Mouse (Mus musculus) lung, postnatal 4 days (tissue): Measurements from ENCODE around the gene Jazf1.
A peak's percentile ranks its signal among the peaks of the same experiment; 100 is the strongest.

Source experiments
- DNase-seq, 2 experiments: peaks; one replicate each; pipeline ENCODE4 v3.0.0; 2021

Jazf1 gene

DNA sequence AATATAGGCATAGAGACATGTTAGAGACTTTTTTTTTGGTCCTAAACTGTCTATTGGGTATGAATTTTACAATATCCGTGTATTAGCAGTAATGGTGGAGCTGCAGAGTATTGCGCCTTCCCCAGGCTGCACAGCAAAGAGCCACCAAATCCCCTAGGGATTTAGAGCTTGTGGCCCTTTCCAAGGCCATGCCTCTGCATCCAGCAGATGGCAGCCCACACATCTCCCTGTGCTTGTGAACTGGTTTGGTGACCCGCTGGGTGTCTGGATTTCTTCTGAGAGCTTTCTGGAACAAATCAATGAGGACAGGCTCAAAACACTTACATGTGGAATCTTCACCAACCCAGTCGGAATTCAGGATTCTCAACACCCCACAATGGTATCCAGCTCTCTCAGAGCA, 225.4 kb downstream of the Jazf1 start:
- DNase-seq, result peak in 1 of 2 experiments; percentile 15

DNA sequence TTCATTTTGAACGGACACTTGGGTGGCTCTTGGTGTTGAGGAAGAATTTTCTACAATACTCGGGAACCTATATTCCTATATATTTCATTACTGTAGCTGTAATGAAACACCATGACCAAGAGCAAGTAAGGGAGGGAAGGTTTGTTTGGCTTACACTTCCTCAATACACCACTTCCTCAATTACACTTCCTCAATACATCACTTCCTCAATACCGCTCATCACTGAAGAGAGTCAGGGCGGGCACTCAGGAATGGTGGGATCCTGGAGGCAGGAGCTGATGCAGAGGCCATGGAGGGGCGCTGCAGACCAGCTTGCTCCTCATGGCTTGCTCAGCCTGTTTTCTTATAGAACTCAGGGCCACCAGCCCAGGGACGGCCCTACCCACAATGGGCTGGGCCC, 225.8 kb downstream of the Jazf1 start:
- peak; percentile 10 to 32 for DNase-seq

DNA sequence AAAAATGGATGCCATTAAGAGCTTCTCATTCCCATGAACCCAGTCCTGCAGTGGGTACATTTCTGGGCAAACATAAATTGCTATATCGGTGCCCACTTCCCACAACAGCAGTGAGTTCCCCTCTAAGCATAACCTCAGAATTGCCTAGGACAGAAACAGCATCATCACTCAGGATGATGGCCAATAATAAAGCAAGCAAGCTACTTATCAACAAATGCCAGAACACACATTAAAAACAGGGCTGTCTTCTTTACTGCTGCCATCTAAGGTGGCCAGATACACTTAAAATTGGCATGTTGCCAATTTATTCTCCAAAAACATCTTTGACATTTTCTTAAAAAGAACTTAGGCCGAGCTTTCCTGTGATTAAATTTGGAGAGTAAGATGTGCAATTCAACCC, 226.8 kb downstream of the Jazf1 start:
- DNase-seq, result no peak

DNA sequence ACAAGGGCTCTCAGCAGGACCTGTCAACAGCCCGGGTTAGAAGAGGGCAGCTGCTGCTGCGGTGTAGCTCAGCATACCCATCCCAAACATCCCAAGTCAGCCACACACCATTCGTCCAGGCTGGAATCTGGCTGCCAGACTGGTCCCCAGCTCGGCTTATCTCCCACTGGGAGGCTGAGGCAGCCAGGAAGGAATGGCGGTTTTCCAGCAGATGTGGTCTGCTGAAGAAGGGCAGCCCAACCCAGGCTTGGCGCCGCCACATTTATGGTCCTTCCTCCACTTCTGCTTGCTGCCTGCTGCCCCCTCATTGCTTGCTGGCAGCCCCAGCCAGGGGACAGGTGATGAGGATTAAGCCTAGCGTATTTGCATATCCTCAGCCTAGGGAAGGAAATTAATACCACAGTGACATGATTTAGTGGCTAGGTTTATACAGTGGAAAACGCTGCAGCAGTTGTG, 227.8 kb downstream of the Jazf1 start:
- DNase-seq, result peak in 1 of 2 experiments; percentile 32

DNA sequence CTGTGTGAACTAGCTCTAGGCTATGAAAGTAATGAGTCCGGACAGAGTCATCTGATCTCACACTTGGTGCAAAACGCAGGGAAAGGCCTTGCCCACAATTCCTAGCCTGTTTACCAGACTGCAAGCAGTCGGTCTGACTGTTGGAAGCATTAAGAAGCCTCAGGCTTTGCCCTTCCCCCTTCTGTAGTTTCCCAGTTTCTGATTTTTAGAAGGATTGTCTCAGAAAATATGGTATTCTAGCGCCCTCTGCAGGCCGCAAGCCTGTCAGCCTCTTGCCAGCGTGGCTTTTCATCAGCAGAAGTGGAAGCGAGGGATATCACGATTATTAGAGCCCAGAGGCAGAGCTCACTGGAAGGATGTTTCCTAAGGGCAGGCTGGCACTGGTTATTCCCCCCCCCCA, 229.7 kb downstream of the Jazf1 start:
- DNase-seq, result peak; percentile 73 to 88

DNA sequence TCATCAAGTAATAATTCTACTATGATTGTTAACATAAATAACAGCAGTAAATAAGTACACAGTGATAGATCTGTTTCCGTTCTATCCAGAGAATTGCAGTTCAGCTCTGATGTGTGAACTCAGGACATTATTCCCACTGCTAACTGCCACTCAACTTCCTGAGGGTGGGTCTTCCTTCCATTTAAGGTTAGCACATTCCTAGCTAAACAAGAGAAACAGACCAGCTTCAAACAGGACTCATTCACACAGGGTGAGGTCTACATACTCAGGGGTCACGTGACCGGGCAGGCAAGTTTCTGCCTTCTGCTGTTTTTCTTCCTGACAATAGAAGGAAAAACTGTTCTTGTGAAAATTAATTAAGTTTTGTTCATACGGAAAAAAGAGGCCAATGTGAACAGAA, 230.6 kb downstream of the Jazf1 start:
- DNase-seq, result no peak

DNA sequence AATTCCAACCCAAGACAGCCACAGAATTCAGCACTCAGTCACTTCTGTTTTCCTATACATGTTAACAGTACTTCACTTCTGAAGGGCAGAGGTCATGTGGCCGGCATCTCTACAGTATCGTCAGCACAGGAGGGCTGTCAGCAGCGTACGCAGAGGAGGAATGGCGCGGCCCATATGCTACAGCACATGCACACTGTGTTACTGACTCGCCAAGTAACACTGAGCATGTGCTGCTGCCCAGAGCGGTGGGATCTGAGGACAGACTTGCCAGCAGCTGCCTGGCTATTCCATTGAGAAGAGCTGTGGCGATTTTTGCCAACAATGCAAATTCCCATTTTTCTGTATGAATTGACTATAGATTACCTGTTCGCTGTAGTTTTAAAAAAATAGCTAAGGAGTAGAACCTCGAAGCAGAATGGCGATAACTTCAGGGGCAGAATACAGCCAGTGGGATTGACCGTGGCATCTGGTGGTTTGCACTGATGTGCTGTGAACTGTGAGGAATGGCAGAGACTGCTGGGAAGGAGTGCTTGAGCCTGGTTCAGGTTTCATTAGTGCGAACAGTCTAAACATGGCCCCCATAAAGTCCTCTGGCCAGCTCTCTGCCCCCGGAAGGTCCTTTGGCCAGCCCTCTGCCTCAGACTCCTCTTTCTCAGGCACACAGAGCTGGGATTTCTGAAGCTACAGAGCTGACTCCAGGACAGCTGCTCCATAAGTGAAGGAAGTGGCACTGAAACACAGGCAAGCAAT, 232.1 kb downstream of the Jazf1 start:
- DNase-seq, result no peak

DNA sequence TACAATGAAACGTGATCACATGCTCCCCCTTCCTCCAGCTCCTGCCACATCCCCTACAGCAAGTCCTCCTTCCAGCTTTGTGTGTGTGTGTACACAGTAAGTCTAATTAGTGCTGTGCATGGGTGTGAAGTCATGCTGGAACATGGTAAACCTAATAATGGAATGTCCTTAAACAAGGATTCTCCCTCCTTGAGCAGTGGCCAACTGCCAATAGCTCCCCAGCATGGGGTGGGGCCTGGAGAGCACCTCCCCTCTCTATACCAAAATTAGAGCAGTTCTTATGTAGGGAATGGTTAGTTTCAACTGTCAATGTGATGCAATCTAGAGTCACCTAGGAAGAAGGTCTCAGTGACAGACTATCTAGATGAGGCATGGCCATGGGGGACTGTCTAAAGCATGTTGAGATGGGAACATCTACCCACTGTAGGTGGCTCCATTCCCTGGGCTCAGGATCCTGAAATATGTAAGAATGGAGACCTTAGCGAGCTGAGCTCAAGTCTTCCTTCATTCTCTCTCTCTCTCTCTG, 240.6 kb downstream of the Jazf1 start:
- no peak for DNase-seq

DNA sequence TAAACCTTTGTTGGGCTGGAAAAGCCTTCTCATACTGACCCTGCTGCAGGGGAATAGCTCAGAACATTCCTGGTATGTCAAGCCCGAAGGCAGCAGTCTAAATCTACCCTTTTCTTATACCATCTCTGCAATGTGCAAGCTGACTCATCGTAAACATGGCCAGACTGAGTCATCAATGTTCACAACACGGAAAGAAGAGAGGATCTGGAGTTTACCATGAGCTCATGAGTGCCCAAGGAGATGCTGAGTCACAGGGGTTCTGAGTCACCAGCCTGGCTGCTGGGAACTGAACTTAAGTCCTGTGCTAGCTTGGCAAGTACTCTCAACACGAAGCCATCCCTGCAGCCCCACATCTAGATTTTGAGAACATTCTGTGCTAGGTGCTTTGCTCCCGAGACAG, 242.9 kb downstream of the Jazf1 start:
- DNase-seq, result no peak

DNA sequence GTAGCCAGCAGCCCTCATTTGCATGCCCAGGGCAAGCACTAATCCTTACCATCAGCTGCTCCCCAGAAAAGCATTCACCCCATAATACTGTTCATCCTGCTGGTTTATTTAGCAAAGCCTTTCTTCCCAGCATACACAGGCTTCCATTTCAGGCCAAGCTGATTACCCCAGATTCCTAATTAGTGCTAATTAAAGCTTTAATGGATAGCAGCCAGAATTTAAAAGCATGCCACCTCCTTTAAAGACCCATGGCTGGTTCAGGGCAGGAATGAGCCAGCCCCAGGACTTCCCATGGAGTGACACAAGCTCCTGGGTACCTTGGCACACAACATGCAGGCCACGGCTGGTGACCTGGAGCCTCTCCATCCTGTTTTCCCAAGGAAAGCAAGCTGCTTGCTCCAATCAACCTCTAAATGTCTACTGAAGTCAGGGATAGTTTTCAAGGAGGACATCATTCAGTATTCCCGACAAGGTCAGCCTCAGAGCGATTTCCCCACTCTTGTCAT, 243.4 kb downstream of the Jazf1 start:
- no peak for DNase-seq

DNA sequence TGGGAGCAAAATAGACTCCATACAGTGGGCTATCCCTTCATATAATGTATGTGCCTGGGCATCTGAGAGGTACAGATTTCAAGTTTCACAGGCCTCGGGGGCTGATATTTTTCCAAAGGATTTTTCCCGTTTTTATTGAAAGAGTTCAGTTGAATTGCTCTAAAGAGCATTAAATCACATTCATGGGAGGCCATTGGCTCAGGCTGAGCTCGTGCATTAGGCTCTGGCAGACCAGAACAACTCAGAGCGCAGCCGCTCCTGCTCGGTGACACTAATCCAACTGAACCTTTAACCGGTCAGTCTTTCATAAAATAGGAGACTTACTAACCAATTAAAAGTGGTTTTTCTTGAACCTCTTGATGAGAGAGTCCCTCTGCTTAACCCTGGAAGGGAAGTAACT, 245.4 kb downstream of the Jazf1 start:
- DNase-seq, result no peak

DNA sequence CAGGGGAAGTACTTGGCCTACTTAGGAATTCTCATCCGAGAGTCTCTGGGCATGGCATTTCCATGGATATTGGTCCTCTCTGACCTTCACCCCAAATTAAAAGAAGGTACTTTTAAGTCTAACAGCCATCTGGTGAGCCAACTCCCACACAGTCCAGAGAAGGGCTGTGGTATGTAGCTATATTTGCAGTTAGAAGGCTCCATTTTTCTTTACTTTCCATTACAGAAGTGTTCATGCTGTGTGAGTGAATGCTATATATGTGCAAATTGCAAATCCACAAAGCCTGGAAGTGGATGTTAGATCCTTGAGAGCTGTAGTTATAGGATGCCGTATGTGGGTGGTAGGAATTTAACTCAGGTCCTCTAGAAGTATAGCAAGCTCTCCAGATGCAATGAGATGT, 245.8 kb downstream of the Jazf1 start:
- no peak for DNase-seq

DNA sequence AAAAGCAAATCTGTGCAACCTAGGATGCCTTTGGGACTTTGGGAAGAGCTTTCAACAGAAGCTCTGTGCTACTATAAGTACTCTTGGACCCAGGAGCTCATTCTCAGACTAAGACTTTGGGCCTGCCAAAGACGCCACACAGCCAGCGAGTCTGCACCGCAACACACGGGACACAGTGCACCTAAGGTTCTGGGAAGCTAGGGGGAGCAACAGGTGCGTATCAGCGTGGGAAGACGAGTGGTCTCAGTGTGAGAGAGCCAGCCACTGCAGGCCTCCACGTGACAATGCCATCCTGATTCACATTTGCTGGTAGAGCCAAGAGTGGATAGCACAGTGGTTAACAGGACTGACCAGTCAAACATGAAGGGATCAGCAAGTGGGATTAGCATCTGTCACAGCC, 249.1 kb downstream of the Jazf1 start:
- no peak for DNase-seq

DNA sequence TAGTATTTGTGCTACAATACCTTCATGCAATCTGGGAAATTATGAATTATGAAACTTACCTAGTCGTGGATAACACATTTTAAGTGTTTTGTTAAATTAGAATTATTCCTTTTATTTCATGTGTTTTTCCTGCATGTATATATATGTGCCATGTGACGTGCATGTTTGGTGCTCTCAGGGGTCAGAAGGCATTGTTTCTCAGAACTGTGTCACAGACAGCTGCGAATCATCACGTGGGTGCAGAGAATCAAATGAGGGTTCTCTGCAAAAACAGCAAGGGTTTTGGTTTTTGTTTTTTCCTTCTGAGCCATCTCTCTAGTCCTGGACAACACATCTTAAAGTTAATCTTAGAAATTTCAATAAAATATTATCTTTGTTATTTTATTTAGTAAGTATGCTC, 250.4 kb downstream of the Jazf1 start:
- DNase-seq, result no peak

DNA sequence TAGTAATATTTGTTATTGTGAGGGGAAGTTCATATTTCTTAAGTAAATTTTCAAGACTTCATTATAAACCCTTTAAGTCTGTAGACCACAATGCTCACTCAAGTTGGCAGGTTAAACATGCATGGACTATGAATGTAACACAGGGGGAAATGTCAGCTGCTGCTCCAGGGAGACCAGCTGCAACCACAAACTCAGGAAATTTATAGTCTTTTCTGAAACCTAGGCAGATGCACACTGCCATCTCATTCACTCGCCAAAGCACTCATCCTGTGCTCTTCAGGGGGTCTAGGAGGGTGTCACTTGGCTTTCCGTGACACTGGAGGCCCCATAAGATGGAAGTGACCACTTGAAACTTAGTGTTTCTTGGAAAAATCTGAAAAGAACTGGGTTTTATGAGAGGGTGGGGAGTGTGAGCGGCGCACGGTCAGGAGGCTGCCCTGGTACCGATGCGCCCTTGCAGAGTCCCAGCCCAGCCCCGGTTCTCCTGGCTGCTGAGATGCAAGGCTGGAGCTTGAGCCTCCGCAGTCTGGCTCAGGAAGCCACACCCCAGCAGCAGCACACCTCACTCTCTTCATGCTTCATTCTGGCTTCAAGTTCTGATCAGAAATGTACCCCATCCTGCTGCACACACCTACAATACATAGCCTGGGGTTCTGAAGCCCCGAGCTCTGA, 251.1 kb downstream of the Jazf1 start:
- no peak for DNase-seq

DNA sequence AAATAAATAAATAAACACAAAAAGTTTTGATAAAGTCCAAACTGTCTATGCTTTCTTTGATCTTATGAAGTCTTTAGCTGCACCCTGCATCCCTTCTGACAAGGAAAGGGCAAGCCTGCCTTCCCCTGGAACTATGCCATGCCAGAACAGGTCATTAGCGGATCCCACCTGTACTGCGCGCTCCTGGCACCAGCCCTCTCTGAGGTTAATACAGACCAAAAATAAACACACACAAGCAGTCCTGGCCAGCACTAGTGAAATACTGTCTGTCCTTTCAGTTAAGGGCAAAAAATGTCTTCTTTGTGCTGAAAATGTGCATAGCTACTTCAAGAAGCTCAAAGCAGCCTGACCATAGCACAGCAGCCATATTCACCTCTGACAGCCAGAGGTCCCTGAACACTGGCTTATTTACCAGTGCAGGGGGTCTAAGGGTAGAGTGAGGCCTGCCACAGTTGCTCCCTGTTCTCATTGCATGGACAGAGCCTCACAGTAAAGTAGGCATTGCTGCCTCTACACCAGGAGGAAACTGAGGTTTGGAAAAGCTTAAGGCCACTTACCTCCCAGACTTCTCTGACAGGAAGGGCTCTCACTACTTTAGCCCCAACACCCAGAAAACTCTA, 263.1 kb downstream of the Jazf1 start:
- no peak for DNase-seq

DNA sequence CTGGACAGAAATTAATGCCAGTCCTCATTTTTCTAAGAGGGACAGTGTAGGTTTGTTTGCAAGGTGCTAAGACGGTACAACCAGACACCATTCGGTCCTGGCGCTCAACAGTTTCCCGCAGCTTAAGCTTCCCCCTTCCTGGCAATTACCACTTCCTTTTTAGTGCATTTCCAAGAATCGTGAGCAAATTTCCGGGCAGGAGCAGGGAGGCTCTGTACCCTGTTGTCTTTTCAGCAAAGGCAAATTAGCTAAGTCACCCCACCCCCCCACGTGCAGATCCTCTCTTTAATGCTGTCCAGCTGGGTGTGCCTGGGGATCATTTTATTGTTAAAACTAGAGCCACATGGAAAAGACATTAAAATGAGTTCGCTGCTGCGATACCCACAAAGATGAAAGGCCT, 266.2 kb downstream of the Jazf1 start:
- DNase-seq, result peak; percentile 63 to 68

DNA sequence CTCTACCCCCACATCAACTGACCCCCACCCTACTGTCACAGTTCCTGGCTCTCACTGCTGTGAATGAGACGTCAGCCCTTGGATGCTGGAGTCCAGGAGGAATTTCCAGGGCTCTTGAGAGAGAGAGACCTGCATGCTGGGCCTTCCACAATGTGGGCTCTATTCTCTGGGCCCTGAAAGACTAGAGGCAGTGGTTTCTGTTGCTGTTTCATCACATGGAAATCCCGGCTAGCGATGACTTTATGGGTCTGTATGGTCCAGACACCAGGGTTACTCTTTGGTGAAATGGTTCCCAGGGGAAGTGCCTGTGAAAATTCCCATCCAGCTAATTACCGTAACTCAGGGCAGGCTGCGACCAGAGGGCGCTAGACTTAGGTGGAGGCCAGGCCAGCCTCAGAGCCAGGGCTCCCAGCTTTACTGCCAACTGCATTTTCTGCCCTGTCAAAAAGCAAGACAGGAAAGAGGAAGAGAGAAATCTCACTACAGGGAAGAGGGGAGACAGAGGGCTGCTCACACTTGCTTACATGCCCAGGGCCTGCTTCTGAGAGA, 271.1 kb downstream of the Jazf1 start:
- DNase-seq, result peak in 1 of 2 experiments; percentile 21

DNA sequence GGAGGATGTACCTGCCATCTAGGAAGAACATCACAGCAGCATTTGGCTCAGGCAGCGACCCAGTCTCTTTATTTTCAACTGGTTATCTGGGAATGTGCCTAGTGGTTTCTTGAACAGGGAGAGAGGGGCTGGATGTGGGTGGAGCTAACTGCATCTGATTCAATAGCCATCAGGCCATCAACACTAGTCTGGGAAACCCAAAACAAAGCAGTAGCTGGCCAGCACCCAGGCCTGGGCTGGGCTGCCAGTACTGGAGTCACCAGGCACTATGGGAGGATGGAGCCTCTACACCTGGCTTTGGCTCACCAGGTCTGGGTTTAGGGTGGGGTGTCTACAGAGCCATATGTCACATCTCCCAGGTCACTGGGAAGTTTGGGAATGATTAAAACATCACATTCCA, 271.7 kb downstream of the Jazf1 start:
- peak; percentile 17 to 44 for DNase-seq

DNA sequence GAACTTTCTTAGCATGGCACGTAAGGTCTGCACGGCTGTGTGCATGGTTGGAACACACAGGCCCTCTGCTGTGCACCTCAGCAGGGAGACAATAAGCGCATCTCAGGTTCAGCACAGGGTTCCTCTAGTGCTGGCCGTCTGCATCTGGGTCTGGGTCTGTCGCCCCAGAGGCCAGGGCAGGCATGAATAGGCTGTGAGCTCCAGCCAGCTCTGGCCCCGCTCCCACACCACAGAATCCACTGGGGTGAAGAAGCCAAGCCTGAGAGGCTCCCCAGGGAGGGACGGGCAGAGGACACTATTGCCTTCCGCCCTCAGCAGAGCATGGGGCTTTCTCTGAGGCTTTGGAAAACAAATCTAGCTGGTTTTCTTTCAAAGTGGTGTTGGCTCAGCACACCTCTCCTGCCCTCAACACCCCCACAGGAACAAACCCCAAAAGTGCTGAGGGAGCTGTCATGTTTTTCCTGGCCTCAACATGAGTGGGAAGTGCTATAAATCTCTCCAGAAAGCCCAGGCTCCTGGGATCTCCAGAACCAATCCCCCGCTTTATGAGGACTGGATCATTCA, 272.3 kb downstream of the Jazf1 start:
- DNase-seq, result peak; percentile 26 to 65

DNA sequence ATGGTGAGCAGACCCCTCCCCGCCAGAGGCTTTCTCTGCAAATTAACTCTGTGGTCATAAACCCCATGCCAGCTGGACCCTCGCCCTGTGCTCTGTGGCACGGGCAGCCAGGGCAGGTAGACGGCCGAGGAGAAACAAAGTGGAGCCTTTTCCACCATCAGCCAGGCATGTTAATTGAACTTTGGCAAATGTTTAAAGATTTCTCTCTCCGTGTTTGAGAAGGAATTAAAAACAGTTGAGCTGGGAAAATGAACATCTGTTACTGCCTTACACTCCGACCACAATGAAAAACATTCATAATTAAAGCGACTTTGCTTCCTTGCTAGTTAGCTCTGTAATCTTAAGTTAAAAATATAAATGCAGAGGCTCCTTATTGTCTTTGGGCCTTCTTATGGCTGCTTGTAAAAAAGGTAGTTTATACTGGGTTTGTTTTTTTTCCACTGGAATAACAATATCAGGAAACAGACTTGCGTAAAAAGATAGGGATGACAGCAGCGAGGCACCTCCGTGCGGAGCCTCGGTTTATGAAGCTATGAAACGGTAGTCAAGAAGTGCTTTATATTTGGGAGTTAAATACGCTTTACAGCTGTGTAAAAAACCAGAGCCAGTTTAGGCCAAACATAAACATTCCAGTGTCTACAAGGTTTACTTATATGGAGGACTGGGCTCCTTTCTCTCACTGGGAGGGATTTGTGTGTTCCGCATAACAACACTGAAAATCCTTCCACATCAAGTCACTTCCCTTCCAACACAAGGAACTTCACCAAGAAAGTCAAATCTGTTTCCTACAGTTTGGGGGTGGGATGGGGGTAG, 273.2 kb downstream of the Jazf1 start:
- DNase-seq, result peak; percentile 24 to 54

DNA sequence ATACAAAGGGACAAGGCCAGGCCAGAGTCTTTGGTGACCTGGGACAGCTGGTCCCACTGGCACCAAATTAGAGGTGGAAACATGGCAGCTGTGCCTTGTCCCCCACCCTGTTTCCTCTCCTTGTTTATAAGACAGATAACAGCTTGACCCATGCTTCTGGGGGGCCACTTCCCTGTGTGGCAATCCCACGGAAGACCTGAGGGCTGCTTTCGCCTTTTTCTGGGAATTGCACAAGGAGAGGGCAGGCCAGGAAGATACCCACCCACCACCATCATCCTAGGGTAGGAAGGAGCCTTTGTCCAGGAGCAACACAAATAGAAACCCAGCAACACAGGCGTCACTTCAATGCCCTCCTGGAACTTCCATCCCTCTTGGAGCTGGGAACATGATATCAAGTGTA, 276.0 kb downstream of the Jazf1 start:
- peak; percentile 49 to 77 for DNase-seq
